Mouse (Mus musculus) olfactory bulb, adult 2 months (tissue): ENCODE results near the gene Ppp5c.

ENCODE experiments used
- CTCF ChIP-seq: fragments of 200-500 bp; IDR thresholded peaks from 2 replicates; pipeline ENCODE4 v1.5.1; 2012; ENCODE audit warnings: low read depth, mild to moderate bottlenecking, low read length, moderate library complexity; ENCODE audit not compliant: insufficient read depth
- POLR2A ChIP-seq: fragments of 200-500 bp; IDR thresholded peaks from 2 replicates; pipeline ENCODE4 v1.6.1; 2012; ENCODE audit warnings: mild to moderate bottlenecking, low read depth, low read length, moderate library complexity; ENCODE audit not compliant: insufficient read depth

DNA sequence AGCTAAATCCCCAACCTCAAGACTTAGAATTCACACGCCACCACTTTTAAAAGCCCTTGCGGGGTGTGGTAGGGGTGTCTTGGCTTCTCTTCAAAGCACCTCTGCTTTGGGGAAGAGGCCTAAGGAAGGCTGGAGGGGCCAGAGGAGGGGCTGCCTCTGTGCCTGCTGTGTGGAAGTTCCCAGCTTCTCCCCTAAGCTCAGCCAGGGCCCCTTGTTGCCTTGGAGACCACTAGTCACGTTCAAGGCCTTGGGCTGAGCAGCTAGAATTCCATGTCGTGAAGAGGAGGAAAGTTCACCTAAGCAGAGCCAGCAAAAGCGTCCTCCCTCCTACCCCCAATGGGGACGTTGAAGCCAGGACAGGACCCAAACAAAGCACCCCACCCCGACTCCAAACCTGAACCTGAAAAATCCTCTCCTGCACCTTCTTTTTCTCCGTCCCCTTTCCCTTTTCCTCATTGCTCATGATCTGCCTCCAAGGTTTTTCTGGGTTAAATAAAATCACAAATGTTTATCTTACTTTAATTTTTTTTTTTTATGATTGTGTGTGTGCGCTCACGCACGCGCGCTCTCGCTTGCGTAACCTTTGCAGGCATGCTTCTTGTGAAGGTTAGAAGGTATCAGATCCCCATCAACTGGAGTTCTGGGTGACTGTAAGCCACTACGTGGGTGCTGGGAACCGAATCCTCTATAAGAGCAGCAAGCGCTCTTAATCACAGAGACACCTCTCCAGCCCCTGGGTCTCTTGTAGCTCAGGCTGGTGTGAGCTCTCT lies 35.9 kb downstream of the Ppp5c start:
- TF ChIP-seq CTCF: no peak
- no peak for TF ChIP-seq POLR2A
